Mouse (Mus musculus) frontal cortex, postnatal 25 days (tissue): ENCODE results near the gene Rapgef3.
A peak's percentile ranks its signal among the peaks of the same experiment; 100 is the strongest.

Experiments
- DNase-seq, 2 experiments: peaks; one replicate each; pipeline ENCODE4 v3.0.0; 2022; ENCODE audit warnings: low spot score in 2 of 2

Rapgef3 gene

GRCm38 (mm10) chr15:97793386-97794153 lies 25.8 kb upstream of the Rapgef3 start:
- DNase-seq = no peak

- DNase-seq = no peak
Measured at GRCm38 (mm10) chr15:97791126-97791700, 23.4 kb upstream of the Rapgef3 start.

GRCm38 (mm10) chr15:97789761-97790505 lies 22.2 kb upstream of the Rapgef3 start:
- DNase-seq = no peak

- DNase-seq = no peak
Measured at GRCm38 (mm10) chr15:97788821-97789220, 21.0 kb upstream of the Rapgef3 start.

- no peak for DNase-seq
Measured at GRCm38 (mm10) chr15:97787799-97788667, 20.3 kb upstream of the Rapgef3 start.

GRCm38 (mm10) chr15:97787148-97787798 lies 19.5 kb upstream of the Rapgef3 start:
- DNase-seq = no peak

GRCm38 (mm10) chr15:97786412-97787112 lies 18.8 kb upstream of the Rapgef3 start:
- no peak for DNase-seq

GRCm38 (mm10) chr15:97785731-97786411 lies 18.1 kb upstream of the Rapgef3 start:
- no peak for DNase-seq

GRCm38 (mm10) chr15:97784561-97785161 lies 16.9 kb upstream of the Rapgef3 start:
- no peak for DNase-seq

GRCm38 (mm10) chr15:97784092-97784559 lies 16.4 kb upstream of the Rapgef3 start:
- DNase-seq = peak; percentile 71 to 76

GRCm38 (mm10) chr15:97782749-97783105 lies 15.0 kb upstream of the Rapgef3 start:
- peak in 1 of 2 experiments; percentile 59 for DNase-seq

GRCm38 (mm10) chr15:97781961-97782748 lies 14.4 kb upstream of the Rapgef3 start:
- DNase-seq = no peak

- DNase-seq = no peak
Measured at GRCm38 (mm10) chr15:97780611-97781031, 12.8 kb upstream of the Rapgef3 start.

- no peak for DNase-seq
Measured at GRCm38 (mm10) chr15:97779576-97779975, 11.8 kb upstream of the Rapgef3 start.

- DNase-seq = no peak
Measured at GRCm38 (mm10) chr15:97778311-97779098, 10.7 kb upstream of the Rapgef3 start, which contains the start of gene Slc48a1. Gene Slc48a1 (plus strand): TSS chr15:97778520.

- no peak for DNase-seq
Measured at GRCm38 (mm10) chr15:97776919-97777318, 9.1 kb upstream of the Rapgef3 start.

GRCm38 (mm10) chr15:97776514-97776913 lies 8.7 kb upstream of the Rapgef3 start:
- DNase-seq = peak; percentile 62 to 65

GRCm38 (mm10) chr15:97773961-97774370 lies 6.2 kb upstream of the Rapgef3 start:
- no peak for DNase-seq
